Mouse (Mus musculus) 3T3-L1 (cell line): ENCODE measurements at regions not wholly inside any gene's neighbourhood (a gene's known extent, or its start where the extent isn't known, plus 50 kb on each side); places are given as distances from the start of the nearest gene placed in this dataset.
"Not testable (repeated sequence)": the region's sequence is repeated elsewhere in the genome, so short reads cannot be mapped to it uniquely, and the experiment has no call there.

Source experiments
- DNase-seq: peaks from one replicate; pipeline ENCODE4 v3.0.0-alpha.2; 2015; ENCODE audit warnings: low read depth, low spot score

DNA sequence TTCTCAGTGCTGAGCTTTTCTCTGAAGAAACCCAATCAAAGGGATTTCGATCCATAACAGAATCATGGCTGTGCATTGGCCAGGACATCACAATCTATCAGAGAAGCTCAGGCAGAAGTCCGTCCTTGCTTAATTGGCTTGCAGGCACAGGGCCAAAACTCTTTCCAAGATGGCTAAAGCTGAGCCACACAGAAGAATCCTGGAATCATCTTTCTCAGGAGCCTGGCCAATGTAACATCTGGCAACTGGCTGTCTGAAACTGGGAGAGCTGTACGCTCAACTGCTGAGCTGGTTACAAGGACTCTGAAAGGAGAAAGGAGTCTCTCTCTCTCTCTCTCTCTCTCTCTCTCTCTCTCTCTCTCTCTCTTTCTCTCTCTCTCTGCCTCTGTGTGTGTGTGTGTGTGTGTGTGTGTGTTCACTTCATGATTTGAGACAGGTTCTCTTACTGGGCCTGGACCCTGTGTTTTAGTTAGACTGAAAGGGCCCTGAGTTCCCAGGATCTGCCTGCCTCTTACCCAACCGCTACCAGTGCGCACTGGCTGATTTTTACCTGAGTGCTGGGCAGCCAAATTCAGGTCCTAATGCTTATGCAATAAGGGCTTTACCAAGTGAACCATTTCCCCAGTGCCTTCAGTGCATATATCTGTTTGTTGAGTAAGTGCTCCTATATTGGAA lies 333.3 kb upstream of the Cwc22 start:
- peak; percentile 8 for DNase-seq

DNA sequence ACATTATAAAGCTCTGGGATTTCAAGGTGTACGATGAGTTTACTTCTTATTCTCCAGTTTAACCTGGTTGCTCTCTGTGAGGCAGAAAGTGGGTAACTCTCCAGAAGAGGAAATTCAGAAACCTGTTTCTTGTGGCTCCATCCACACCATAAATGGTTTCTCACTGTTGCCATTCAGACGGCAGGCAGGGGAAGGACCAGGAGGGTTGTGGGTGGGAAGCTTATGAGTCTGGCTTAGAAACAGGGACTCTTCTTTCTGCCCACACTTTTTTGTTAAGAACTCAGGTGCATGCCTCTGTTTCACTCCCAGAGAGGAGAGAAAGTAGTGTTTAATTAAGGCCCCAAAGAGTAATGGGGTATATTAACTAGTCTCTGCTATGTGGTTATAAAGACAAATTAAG lies 332.5 kb upstream of the Cwc22 start:
- no peak for DNase-seq

GRCm38 (mm10) chr2:78277699-78278098 lies 331.5 kb upstream of the Cwc22 start:
- DNase-seq, result no peak

GRCm38 (mm10) chr2:78274122-78274521 lies 327.9 kb upstream of the Cwc22 start:
- DNase-seq, result no peak

GRCm38 (mm10) chr2:78268705-78269104 lies 322.5 kb upstream of the Cwc22 start:
- no peak for DNase-seq

GRCm38 (mm10) chr2:78267527-78268375 lies 321.6 kb upstream of the Cwc22 start:
- DNase-seq, result no peak

DNA sequence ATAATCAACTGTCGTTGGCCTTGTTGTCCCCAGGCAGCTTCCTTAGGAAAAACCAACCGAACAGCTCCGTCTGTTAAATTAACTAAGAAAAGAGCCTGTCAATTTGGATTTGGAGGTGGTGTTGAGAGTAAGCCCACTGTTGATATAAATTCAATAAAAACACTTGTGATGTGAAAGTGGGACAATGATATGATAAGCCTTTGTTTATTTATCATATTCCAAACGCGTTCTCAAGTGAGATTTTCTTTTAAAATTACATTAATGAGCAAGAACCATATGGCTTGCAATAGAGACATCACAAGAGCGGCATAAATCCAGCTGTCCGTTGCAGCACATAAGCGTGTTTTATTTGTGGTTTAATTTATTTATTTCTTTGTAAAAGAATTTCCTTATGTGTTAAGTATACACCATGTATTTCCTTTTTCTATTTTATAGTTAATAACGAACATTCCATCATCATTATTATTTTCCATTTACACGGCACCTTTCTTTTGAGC lies 307.5 kb upstream of the Cwc22 start:
- DNase-seq, result no peak

- no peak for DNase-seq
These were observed 300.2 kb upstream of the Cwc22 start for GRCm38 (mm10) chr2:78246354-78246753.

GRCm38 (mm10) chr2:78240299-78240698 lies 294.1 kb upstream of the Cwc22 start:
- DNase-seq, result no peak

GRCm38 (mm10) chr2:78225383-78226100 lies 279.4 kb upstream of the Cwc22 start:
- DNase-seq, result not testable (repeated sequence)

DNA sequence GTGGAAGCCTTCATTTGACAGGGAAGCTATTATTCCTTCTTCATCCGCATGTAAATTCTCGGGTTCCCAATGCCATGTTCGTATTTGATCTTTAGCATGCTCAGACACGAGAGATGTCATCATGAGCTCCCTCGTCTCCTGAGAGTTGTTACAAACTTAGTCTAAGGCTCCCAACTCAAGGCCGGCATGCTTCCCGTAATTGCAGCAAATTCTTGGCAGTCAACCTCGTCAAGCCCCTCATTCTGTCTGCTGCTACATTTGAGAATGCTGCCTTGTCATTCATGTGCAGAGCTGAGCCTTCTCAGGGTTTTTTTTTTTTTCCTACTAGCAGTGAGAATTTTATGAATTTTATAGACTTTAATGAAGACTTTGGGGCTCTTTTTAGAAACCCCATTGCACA lies 268.3 kb upstream of the Cwc22 start:
- DNase-seq, result no peak

GRCm38 (mm10) chr2:78205125-78205524 lies 258.9 kb upstream of the Cwc22 start:
- DNase-seq, result no peak

- DNase-seq, result no peak
These were observed 249.8 kb upstream of the Cwc22 start for GRCm38 (mm10) chr2:78196006-78196405.

- DNase-seq, result no peak
These were observed 243.4 kb upstream of the Cwc22 start for GRCm38 (mm10) chr2:78189620-78190019.

DNA sequence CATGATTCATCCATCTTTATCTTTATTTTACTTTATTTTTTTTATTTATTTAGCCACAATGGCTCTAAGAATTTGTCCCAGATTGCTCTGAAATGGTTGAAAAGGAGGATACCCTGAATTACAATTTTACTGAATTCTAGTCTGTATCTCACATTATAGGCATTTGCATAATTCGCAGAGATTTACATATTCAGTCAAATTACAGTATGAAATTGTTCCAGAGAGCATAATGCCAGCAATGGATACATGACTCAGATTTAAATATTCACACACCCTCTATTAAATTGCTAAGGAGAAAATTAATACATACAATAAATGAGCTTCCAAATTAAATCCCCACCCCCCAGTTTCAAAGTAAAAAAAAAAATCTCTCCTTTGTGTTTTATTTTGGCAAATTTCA lies 238.8 kb upstream of the Cwc22 start:
- DNase-seq, result no peak

DNA sequence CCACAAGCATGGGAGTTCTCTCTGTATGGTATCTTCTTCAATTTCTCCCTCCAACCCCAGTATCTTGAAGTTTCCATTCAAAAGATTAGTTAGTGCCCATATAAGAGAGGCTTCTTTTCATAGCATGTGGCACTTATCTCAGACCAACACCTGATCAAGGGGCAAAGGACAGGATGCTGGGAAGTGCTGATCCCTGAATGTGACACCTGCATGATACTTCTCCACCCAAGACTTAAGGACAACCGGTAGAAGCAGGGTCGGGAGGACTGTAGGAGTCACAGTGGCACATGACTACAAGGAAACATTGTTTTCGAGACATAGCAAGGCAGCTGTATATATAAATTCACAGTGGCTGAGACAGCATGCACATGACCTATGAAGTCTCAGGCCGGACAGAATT lies 227.6 kb upstream of the Cwc22 start:
- DNase-seq, result no peak

- DNase-seq, result no peak
These were observed 226.6 kb upstream of the Cwc22 start for GRCm38 (mm10) chr2:78172819-78173218.

GRCm38 (mm10) chr2:78170162-78170747 lies 224.1 kb upstream of the Cwc22 start:
- DNase-seq, result no peak

DNA sequence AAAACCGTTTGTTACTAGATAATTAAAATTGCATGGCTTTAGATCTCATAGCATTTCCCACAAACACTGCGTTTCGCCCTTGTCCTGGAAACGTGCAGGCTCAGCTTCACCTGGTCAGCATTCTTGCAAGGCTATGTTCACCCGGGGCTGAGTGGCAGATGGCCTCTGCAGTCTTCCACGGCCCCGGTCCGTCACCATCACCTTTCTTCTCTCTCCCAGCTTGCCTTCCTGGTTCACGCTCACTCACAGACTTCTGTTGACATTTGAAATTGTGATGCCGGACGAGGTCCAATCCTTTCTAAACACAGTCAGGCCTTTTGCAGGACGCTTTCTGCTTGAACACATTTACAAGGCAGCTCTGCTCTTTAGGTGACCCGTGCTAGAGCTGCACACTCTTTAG lies 219.3 kb upstream of the Cwc22 start:
- no peak for DNase-seq

DNA sequence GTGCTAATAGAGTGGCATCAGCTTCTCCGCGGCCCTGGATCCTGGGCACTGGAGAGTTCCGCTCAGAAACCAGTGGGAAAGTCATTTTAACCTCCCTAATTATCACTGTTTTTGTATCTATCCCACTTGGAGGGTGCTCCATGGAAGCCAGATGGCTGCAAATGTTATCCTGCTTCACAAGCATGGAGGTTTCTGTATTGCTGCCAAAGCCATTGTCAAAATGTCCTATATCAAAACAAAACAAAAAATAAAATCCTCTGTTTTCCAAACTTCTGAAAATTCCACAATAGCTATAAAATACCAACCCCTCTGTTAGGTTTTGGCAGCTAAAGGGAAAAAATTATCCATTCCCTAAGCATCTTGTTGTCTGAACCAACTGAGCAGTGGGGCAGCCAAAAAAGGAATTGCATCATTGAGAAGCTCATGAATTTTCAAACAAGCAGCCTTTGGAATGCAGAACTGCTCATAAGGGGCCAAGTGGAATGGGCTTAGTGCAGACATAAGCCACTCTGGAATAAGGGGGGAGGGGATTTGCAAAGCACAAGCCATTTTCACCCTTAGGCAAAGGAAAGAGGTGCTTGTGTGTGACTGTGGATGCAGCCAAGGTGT lies 213.8 kb upstream of the Cwc22 start:
- no peak for DNase-seq

DNA sequence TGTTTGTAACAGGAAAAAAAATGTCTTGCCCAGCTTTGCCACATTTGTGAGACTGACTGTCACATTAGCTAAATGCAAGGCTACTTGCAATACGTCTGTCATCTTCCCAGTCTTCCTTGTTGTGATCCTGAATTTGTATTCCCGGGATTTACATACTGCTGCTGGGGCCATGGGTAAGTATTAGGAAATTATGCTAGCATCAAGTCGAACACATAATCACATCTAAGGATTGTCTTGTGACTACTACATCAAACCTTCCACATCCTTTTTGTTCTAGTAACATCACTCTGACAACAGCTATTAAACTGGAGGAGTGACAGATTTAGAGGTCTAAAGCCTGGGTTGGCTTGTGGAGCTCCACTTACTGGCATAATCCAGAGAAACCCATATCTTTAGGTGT lies 164.2 kb upstream of the Cwc22 start:
- no peak for DNase-seq

GRCm38 (mm10) chr2:78095536-78095935 lies 149.4 kb upstream of the Cwc22 start:
- no peak for DNase-seq
